Mouse (Mus musculus) intestine, embryonic 16.5 days (tissue): ENCODE measurements around the gene Cym. TPM values are rescaled to one million over a fixed set of nuclear protein-coding genes. Genes with fewer than 3 reads are reported as not detected.

Source experiments
- ATAC-seq: fragments of 200-750 bp; cut with Nextera tagmentation; 2 replicates; pipeline ENCODE4 v1.8.0; 2017; ENCODE audit warnings: moderate TSS enrichment, moderate library complexity
- H3K27ac ChIP-seq: fragments of 300-500 bp; sonication (generic); 2 replicates; pipeline ENCODE4 v1.5.1; 2014; ENCODE audit warnings: mild to moderate bottlenecking, low read length
- H3K27me3 ChIP-seq: fragments of 300-500 bp; sonication (generic); replicated peaks from 2 replicates; pipeline ENCODE4 v1.6.1; 2014; ENCODE audit warnings: low read length, control low read depth, mixed read lengths; ENCODE audit not compliant: control insufficient read depth, insufficient read depth
- H3K36me3 ChIP-seq: fragments of 300-500 bp; sonication (generic); 2 replicates; pipeline ENCODE4 v1.6.1; 2014; ENCODE audit warnings: low read length, control low read depth; ENCODE audit not compliant: control insufficient read depth, insufficient read depth
- H3K4me1 ChIP-seq: fragments of 300-500 bp; sonication (generic); 2 replicates; pipeline ENCODE4 v1.6.1; 2014; ENCODE audit warnings: low read length, control low read depth, mixed read lengths; ENCODE audit not compliant: control insufficient read depth, insufficient read depth
- H3K4me2 ChIP-seq: fragments of 300-500 bp; sonication (generic); 2 replicates; pipeline ENCODE4 v1.6.1; 2014; ENCODE audit warnings: low read depth, low read length, control low read depth
- H3K4me3 ChIP-seq: fragments of 300-500 bp; sonication (generic); 2 replicates; pipeline ENCODE4 v1.5.1; 2014; ENCODE audit warnings: mild to moderate bottlenecking, low read length
- H3K9ac ChIP-seq: fragments of 300-500 bp; sonication (generic); 2 replicates; pipeline ENCODE4 v1.6.1; 2014; ENCODE audit warnings: low read depth, low read length
- H3K9me3 ChIP-seq: fragments of 300-500 bp; sonication (generic); 2 replicates; pipeline ENCODE4 v1.6.1; 2016; ENCODE audit warnings: low read length, control low read depth; ENCODE audit not compliant: control insufficient read depth
- WGBS: fragments of 180-500 bp; shearing (Covaris S2); extraction: QIAGEN DNeasy Blood & Tissue Kit; methylation state at CpG from one replicate; pipeline ENCODE4 v1.1.7; 2014; 5-methylcytosine and 5-hydroxymethylcytosine counted together
- polyA plus RNA-seq: library from polyadenylated mRNA; unstranded; fragments of >200 nt; fragmentation: Nextera tagmentation; extraction: Ambion mirVana; gene quantifications from 2 replicates; pipeline ENCODE4 v1.2.1, GENCODE M21; 2015

Gene Cym
- polyA plus RNA-seq, 1 experiment from 2014 or later: 10.5 TPM

DNA sequence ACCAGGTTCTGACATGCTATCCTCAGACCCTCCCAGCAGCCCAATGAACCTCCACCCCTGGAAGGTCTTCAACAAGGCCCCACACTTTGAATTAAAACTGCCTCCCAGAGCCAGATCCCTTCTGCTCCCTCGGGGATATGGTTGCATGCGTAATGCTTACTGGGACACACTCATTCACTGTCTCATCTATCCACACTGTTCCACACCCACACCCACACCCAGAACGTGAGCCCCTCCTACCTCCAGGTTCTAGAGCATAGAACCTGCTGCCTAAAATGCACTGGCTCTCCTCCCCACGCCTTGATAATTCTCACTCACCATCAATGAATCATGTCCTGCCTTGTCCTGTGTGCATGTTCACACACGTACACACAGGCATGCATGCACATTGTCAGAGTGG lies 6.9 kb downstream of the Cym start:
- H3K9me3 ChIP-seq: no peaks in the 10 kb centered on the region
- no peak for ATAC-seq
- H3K9ac ChIP-seq: no peak overlapping the region
- no peak overlapping the region for H3K4me3 ChIP-seq
- no peak overlapping the region for H3K27ac ChIP-seq
- no peaks in the 10 kb centered on the region for H3K27me3 ChIP-seq
- no peak overlapping the region for H3K4me2 ChIP-seq
- no peaks in the 10 kb centered on the region for H3K36me3 ChIP-seq
- H3K4me1 ChIP-seq: peaks cover 4% of the 10 kb centered on the region; the same call in 1 of the 2 replicates
- WGBS: 81% methylated on average over 5 of the region's 5 CpGs

DNA sequence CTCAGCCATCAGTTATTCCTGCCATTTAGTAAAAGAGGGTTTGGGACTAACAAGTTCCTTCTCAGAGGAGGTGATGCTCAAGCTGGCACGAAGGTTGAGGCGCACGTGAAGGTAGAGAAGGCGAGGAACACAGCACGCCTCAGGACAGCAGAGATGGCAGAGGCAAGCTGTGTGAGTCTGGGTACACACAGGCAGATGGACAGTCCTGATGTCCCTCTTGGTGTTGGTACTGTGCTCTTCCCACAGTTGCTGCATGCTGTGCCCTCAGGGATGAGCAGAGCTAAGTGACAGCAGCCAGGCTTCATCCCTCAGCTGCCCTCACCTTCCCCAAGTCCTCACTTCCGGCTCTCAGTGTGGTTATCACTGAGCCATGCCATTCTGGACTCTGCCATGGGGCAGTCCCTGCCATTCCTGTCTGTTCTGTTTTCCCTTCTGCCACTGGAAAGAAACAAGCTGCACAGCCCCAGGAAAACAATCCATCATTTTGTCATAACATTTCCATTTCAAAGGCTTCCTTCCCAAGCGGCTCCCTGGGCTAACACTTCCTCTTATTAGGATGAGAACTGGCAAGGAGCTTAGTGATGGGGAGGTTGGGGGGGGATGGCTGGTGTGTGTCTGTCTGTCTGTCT lies 13.8 kb downstream of the Cym start:
- Histone ChIP-seq H3K4me2 (no peak overlapping the region), H3K4me3 (no peak overlapping the region), H3K9me3 (no peaks in the 10 kb centered on the region), H3K9ac (no peak overlapping the region), H3K4me1 (no peaks in the 10 kb centered on the region), H3K27ac (no peak overlapping the region), H3K36me3 (no peaks in the 10 kb centered on the region), H3K27me3 (no peaks in the 10 kb centered on the region)
- ATAC-seq: no peak
- WGBS: 70% methylated on average over 7 of the region's 7 CpGs

DNA sequence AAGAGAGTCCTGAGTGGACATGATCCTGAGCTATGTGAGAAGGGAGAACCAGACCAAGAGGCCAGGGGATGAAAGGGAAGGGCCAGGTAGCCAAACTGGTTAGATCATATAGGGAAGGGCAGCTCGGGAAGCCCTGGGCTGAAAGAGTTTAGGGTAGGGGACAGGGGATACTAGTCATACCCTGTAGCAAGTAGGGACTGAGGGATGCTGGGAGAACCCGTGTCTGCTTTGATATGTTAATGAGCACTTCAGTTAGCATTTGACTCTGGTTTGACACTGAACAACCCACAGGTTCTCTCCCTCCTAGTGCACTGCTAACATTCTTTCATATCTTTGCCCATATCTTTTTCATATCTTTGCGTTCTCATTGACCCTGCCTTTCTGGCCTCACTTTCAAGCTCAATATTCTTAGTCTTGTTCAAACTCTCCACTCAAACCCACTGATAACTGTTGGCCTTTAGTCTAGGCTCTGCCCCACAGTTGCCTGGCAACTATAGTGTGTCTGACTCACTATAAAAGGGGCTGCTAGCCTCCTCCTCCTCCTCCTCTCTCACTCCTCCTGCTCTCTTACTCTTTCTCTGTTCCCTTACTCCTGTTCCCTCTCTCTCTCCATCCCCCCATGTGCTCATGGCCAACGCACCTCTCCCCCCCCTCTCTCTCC lies 14.9 kb downstream of the Cym start:
- H3K27ac ChIP-seq: no peak overlapping the region
- no peaks in the 10 kb centered on the region for H3K36me3 ChIP-seq
- no peaks in the 10 kb centered on the region for H3K9me3 ChIP-seq
- no peaks in the 10 kb centered on the region for H3K27me3 ChIP-seq
- no peak overlapping the region for H3K4me3 ChIP-seq
- WGBS: 34% methylated on average over 4 of the region's 4 CpGs
- no peak overlapping the region for H3K9ac ChIP-seq
- no peaks in the 10 kb centered on the region for H3K4me1 ChIP-seq
- H3K4me2 ChIP-seq: no peak overlapping the region
- peak; percentile 69 for ATAC-seq

DNA sequence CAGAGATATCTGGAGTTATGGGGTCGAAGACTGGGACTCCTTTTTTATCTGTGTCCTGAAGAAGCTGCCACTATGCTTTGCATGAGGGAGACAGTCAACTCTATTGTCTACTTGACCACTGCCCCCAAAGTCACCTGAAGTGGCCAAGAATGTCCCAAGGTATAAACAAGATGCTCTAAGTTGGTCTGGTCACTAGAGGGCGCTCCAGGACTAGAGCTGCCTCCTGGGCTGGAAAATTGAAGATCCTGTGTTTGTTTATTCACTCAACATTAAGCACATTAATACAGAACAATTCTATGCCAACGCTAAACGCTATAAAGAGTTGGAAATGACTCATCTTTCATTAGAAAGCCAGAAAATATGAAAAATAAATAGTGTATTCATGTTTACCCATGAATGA lies 15.5 kb downstream of the Cym start:
- Histone ChIP-seq H3K4me1 (no peaks in the 10 kb centered on the region), H3K27me3 (no peaks in the 10 kb centered on the region), H3K27ac (no peak overlapping the region), H3K4me3 (no peak overlapping the region), H3K9ac (no peak overlapping the region), H3K4me2 (no peak overlapping the region), H3K36me3 (no peaks in the 10 kb centered on the region), H3K9me3 (no peaks in the 10 kb centered on the region)
- ATAC-seq: peak; percentile 41; the same call in 1 of the 2 replicates
- WGBS: 4% methylated on average over 4 of the region's 4 CpGs

DNA sequence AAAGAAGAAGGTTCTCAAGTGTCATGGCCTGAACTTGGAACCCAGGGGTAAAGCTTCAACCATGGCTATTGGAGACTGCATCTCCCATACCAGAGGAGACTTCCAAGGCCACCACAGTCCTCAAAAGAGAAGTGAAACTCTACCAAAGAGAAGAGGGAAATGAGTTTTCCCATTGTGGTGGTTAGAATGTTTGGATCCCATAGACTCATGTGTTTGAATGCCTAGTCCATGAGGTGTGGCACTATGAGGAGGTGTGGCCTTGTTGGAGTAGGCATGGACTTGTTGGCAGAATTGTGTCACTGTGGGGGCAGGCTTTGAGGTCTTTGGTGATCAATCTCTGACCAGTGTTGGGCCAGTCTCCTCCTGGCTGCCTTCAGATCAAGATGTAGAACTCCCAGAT lies 16.4 kb downstream of the Cym start:
- H3K9ac ChIP-seq: no peak overlapping the region
- no peaks in the 10 kb centered on the region for H3K4me1 ChIP-seq
- H3K4me3 ChIP-seq: no peak overlapping the region
- no peaks in the 10 kb centered on the region for H3K36me3 ChIP-seq
- H3K27ac ChIP-seq: no peak overlapping the region
- H3K4me2 ChIP-seq: no peak overlapping the region
- H3K27me3 ChIP-seq: no peaks in the 10 kb centered on the region
- no peak for ATAC-seq
- H3K9me3 ChIP-seq: no peaks in the 10 kb centered on the region

DNA sequence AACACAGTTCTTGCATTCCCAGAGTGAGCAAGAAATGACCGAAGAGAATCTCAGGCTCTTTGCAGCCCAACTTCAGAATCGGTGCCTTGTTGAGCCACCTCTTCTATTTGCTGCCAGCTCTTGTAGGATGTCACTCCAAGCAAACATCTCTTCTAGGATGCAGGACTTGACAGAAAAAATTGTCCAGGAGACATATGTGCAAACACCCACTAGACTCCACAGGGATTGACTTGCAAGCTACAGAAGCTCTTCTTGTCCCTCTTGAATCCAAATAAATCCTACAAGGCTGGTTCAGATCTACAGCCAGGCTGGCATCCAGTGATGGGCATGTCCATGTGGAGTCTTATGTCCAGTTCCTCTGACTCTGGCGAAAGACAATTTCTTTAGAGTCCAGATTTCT lies 17.1 kb downstream of the Cym start:
- no peaks in the 10 kb centered on the region for H3K9me3 ChIP-seq
- ATAC-seq: no peak
- WGBS: 88% methylated on average over 3 of the region's 3 CpGs
- no peak overlapping the region for H3K4me3 ChIP-seq
- no peak overlapping the region for H3K9ac ChIP-seq
- H3K36me3 ChIP-seq: no peaks in the 10 kb centered on the region
- H3K4me2 ChIP-seq: no peak overlapping the region
- no peak overlapping the region for H3K27ac ChIP-seq
- H3K27me3 ChIP-seq: no peaks in the 10 kb centered on the region
- no peaks in the 10 kb centered on the region for H3K4me1 ChIP-seq

DNA sequence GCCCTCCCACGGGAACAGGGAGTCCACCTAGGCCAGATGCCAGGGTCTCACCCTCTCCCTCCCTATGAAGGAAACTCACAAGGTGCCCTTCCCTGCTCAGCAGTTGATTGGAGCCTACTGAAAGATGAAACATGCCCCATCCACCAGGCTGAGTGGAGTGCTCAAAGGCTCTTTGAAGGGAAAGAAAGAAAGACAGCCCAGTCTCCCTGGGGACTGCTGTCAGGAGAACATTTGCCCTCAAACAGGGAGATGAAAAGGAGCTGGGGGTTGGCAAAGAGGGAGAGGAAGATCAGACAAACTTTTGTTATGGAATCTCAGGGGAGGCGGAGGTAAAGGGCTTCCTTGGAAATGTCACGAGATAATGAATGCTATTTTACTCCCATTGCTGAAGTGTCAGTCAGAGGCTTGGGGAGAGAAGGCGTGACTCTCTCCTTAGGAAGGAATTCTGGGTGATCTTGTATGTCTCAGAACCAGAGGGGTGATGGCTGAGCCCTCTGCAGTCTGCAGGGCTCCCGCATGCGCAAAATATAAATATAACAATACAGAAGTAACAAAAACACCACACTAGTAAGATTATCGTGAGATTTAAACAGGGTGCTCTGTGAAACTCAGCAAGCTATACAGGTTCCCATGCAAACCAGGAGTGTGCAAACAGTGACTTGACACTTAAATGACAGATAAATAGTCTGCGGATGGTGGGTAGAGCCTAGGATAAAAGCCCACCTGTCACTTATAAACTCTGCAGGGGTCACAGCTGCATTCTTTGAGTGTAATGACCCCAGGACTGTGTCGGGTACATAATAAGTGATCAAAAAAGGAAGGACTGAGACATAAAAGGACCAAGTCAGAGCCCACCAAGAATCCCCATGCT lies 20.0 kb downstream of the Cym start:
- Histone ChIP-seq H3K9me3 (no peaks in the 10 kb centered on the region), H3K36me3 (no peaks in the 10 kb centered on the region), H3K27ac (no peak overlapping the region), H3K4me1 (no peaks in the 10 kb centered on the region), H3K9ac (no peak overlapping the region), H3K27me3 (no peaks in the 10 kb centered on the region), H3K4me2 (no peak overlapping the region), H3K4me3 (no peak overlapping the region)
- no peak for ATAC-seq
- WGBS: 34% methylated on average over 9 of the region's 9 CpGs

DNA sequence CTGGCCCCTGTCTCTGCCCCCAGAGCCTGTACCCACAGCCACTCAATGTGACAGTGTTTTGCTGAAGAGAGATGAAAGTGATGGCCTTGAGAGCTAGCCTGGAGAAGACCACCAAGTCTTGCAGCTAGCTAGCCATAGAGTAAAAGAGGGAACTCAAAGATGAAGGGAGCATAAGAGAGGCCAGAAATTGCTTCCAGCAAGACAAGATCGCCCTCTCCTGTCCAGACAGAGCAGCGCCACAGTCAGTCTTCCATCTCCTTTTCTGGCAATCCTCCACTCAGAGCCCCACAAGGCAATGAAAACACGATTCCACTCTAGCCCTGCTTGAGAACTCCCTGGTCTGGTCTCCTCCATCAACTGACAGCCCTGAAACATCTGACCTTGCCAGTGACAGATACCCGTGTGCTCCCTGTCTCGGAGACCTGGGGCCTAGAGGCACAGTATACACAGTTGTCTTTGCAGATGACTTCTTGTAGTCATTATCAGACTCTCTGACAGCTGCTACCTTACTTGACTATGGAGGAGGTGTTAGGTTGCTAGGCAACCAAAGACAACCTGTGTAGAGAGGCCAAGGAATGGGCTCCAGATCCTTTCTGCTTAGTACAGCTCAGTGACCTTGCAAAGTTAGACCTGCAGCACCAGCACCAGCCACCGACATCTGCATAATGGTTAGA lies 33.2 kb downstream of the Cym start:
- Histone ChIP-seq H3K4me3 (no peak overlapping the region), H3K4me2 (no peak overlapping the region), H3K9me3 (no peaks in the 10 kb centered on the region), H3K4me1 (no peaks in the 10 kb centered on the region), H3K27ac (no peak overlapping the region), H3K27me3 (no peaks in the 10 kb centered on the region), H3K9ac (no peak overlapping the region), H3K36me3 (no peaks in the 10 kb centered on the region)
- WGBS: 38% methylated on average over 6 of the region's 6 CpGs
- no peak for ATAC-seq

DNA sequence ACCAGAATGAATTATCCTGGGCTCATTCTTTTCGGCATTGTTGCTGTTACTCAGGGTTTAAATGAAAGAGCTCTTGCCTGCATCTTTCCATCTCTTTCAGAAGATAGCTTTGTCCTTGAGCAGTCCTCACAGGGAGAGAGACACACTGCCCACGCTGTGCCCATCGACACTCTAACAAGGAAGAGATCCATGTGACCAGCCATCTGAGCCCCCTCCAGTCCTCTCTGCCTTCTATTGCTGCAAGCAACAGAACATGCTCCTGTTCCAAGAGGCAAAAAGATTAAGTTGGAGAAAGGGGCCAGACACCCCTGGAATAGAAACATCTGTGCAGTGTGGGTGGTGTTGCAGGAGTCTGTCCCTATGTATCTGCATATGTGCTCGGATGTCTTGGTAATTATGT lies 34.5 kb downstream of the Cym start:
- H3K4me2 ChIP-seq: no peak overlapping the region
- H3K4me1 ChIP-seq: no peaks in the 10 kb centered on the region; the same call in 1 of the 2 replicates
- no peaks in the 10 kb centered on the region for H3K27me3 ChIP-seq
- ATAC-seq: no peak
- WGBS: 82% methylated on average over 4 of the region's 4 CpGs
- no peak overlapping the region for H3K9ac ChIP-seq
- H3K36me3 ChIP-seq: no peaks in the 10 kb centered on the region
- H3K9me3 ChIP-seq: no peaks in the 10 kb centered on the region
- no peak overlapping the region for H3K27ac ChIP-seq
- H3K4me3 ChIP-seq: no peak overlapping the region
